Mouse (Mus musculus): Measurements from ENCODE around the gene Atf4.

Gene Atf4

GRCm38 (mm10) chr15:80254847-80255645, at the start of gene Atf4:
Gene Atf4, plus strand, starts transcription at chr15:80255184.
- peak; percentile 97 to 99 for DNase-seq (ENCODE audit: low read depth in 2 of 2, low spot score in 2 of 2)

GRCm38 (mm10) chr15:80206057-80206565, 48.9 kb upstream of the Atf4 start:
- DNase-seq (ENCODE audit: low read depth in 2 of 2, low spot score in 2 of 2): no peak

- DNase-seq (ENCODE audit: low read depth in 2 of 2, low spot score in 2 of 2): no peak
Measured at GRCm38 (mm10) chr15:80208446-80208845, 46.5 kb upstream of the Atf4 start.

- DNase-seq (ENCODE audit: low read depth in 2 of 2, low spot score in 2 of 2): no peak
Measured at GRCm38 (mm10) chr15:80213688-80214087, 41.3 kb upstream of the Atf4 start.

GRCm38 (mm10) chr15:80215716-80216479, 39.1 kb upstream of the Atf4 start:
- DNase-seq (ENCODE audit: low read depth in 2 of 2, low spot score in 2 of 2): peak; percentile 22 to 60

- DNase-seq (ENCODE audit: low read depth in 2 of 2, low spot score in 2 of 2): no peak
Measured at GRCm38 (mm10) chr15:80216480-80216820, 38.5 kb upstream of the Atf4 start.

GRCm38 (mm10) chr15:80217476-80217875, 37.5 kb upstream of the Atf4 start:
- no peak for DNase-seq (ENCODE audit: low read depth in 2 of 2, low spot score in 2 of 2)

- DNase-seq (ENCODE audit: low read depth in 2 of 2, low spot score in 2 of 2): peak; percentile 29 to 35
Measured at GRCm38 (mm10) chr15:80219211-80219610, 35.8 kb upstream of the Atf4 start.

GRCm38 (mm10) chr15:80219705-80220657, 35.0 kb upstream of the Atf4 start:
- DNase-seq (ENCODE audit: low read depth in 2 of 2, low spot score in 2 of 2): no peak

- no peak for DNase-seq (ENCODE audit: low read depth in 2 of 2, low spot score in 2 of 2)
Measured at GRCm38 (mm10) chr15:80221031-80221430, 34.0 kb upstream of the Atf4 start.

GRCm38 (mm10) chr15:80223751-80224150, 31.2 kb upstream of the Atf4 start:
- no peak for DNase-seq (ENCODE audit: low read depth in 2 of 2, low spot score in 2 of 2)

- DNase-seq (ENCODE audit: low read depth in 2 of 2, low spot score in 2 of 2): peak; percentile 78 to 85
Measured at GRCm38 (mm10) chr15:80225208-80225607, 29.8 kb upstream of the Atf4 start.

GRCm38 (mm10) chr15:80225796-80226195, 29.2 kb upstream of the Atf4 start:
- peak; percentile 56 to 67 for DNase-seq (ENCODE audit: low read depth in 2 of 2, low spot score in 2 of 2)

GRCm38 (mm10) chr15:80228071-80228800, 26.7 kb upstream of the Atf4 start:
- DNase-seq (ENCODE audit: low read depth in 2 of 2, low spot score in 2 of 2): no peak

GRCm38 (mm10) chr15:80232331-80232730, 22.7 kb upstream of the Atf4 start:
- DNase-seq (ENCODE audit: low read depth in 2 of 2, low spot score in 2 of 2): no peak

GRCm38 (mm10) chr15:80233053-80233452, 21.9 kb upstream of the Atf4 start:
- no peak for DNase-seq (ENCODE audit: low read depth in 2 of 2, low spot score in 2 of 2)

GRCm38 (mm10) chr15:80233733-80234509, 21.1 kb upstream of the Atf4 start, which contains the start of gene Mief1:
Gene Mief1, plus strand, starts transcription at chr15:80234018.
- DNase-seq (ENCODE audit: low read depth in 2 of 2, low spot score in 2 of 2): peak; percentile 98 to 99

GRCm38 (mm10) chr15:80235535-80235934, 19.4 kb upstream of the Atf4 start, which contains the start of gene AC140267.1:
Gene AC140267.1, plus strand, starts transcription at chr15:80235835.
- DNase-seq (ENCODE audit: low read depth in 2 of 2, low spot score in 2 of 2): no peak

- DNase-seq (ENCODE audit: low read depth in 2 of 2, low spot score in 2 of 2): no peak
Measured at GRCm38 (mm10) chr15:80248135-80248534, 6.8 kb upstream of the Atf4 start.

Data from CD8-positive naive resting alpha-beta T cell, adult 2 months (primary cell).